Comparison of ENCODE assay signal across 7 mouse cellular contexts in the genomic region with DNA sequence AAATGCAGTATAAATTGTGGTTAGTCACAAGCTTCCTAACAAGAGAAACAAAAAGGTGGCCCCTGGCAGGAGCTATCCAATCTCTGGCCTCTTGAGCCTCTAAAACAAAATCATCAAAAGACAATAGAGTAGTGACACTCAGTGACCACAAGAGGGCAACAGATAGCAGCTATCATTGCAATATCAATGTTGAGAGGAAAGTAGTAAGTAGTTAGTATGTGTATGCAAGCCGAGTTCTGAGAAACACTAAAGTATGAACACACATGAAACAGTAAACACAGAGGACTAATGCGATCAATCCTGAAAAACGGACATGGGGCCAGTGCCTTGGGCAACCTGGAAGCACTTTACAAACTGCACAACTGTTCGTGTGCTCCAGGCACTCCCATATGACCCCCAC. TPM values are rescaled to one million over a fixed set of nuclear protein-coding genes. Genes with fewer than 3 reads are reported as not detected.
DNase-seq lines count a peak whose midpoint lies in the region; ATAC-seq and TF ChIP-seq lines count a peak whose summit lies in the region.

No protein-coding gene starts in this region.

- H3K4me3 ChIP-seq in kidney, embryonic 14.5 days (ENCODE audit: low read length) = no peak overlapping the region
- H3K4me3 ChIP-seq in kidney, embryonic 15.5 days (replicated peaks) = no peak overlapping the region
- H3K4me3 ChIP-seq in E14TG2a.4 (replicated peaks; ENCODE audit: low read length) = no peak overlapping the region
- H3K4me3 ChIP-seq in midbrain, postnatal 0 days (ENCODE audit: low read depth, low read length) = no peak overlapping the region

- peak; percentile 74 for DNase-seq in ZHBTc4 (ENCODE audit: low read depth, low spot score)
- DNase-seq in heart, postnatal 4 days = peak; percentile 31
- DNase-seq in midbrain, postnatal 0 days (ENCODE audit: low spot score) = peak; percentile 78
- DNase-seq in urinary bladder, postnatal 36 days (ENCODE audit: low spot score in 2 of 2) = no peak

- no peak overlapping the region for H3K4me2 ChIP-seq in kidney, embryonic 14.5 days (replicated peaks; ENCODE audit: low read depth, low read length)
- H3K4me2 ChIP-seq in kidney, embryonic 15.5 days = no peak overlapping the region
- H3K4me2 ChIP-seq in midbrain, postnatal 0 days (ENCODE audit: low read depth, low read length, poor library complexity, severe bottlenecking) = no peak overlapping the region

- peak; percentile 75 for TF ChIP-seq CTCF in E14TG2a.4 (conservative IDR thresholded peaks at IDR 0.05; ENCODE audit: low read length)
- TF ChIP-seq CTCF in midbrain, postnatal 0 days (IDR thresholded peaks at IDR 0.05) = peak; percentile 93

- ATAC-seq in kidney, embryonic 14.5 days (ENCODE audit: low FRiP score, low TSS enrichment) = 0 out of 2 replicates have a peak, but pooled peaks have one; percentile 41
- no peak for ATAC-seq in kidney, embryonic 15.5 days (replicated peaks; ENCODE audit: low FRiP score)
- ATAC-seq in midbrain, postnatal 0 days (ENCODE audit: low FRiP score) = 0 out of 2 replicates have a peak, but pooled peaks have one; percentile 16

- H3K36me3 ChIP-seq in kidney, embryonic 14.5 days (ENCODE audit: control insufficient read depth, insufficient read depth, low read length) = peaks cover 29% of the 10 kb centered on the region
- H3K36me3 ChIP-seq in kidney, embryonic 15.5 days = peaks cover 43% of the 10 kb centered on the region
- H3K36me3 ChIP-seq in E14TG2a.4 (ENCODE audit: insufficient read depth, low read length) = peaks cover 74% of the 10 kb centered on the region
- peaks cover 20% of the 10 kb centered on the region for H3K36me3 ChIP-seq in midbrain, postnatal 0 days (ENCODE audit: insufficient read depth, low read length)

- no peak overlapping the region for H3K27ac ChIP-seq in kidney, embryonic 14.5 days (ENCODE audit: low read depth, low read length)
- no peak overlapping the region for H3K27ac ChIP-seq in kidney, embryonic 15.5 days
- H3K27ac ChIP-seq in midbrain, postnatal 0 days (ENCODE audit: low read depth, low read length) = no peak overlapping the region

- no peak overlapping the region for H3K9ac ChIP-seq in kidney, embryonic 14.5 days (ENCODE audit: low read depth, low read length)
- H3K9ac ChIP-seq in kidney, embryonic 15.5 days = no peak overlapping the region
- H3K9ac ChIP-seq in midbrain, postnatal 0 days (replicated peaks; ENCODE audit: low read length, poor library complexity, severe bottlenecking) = no peak overlapping the region

- H3K4me1 ChIP-seq in kidney, embryonic 14.5 days (ENCODE audit: control insufficient read depth, insufficient read depth, low read length) = no peaks in the 10 kb centered on the region
- no peaks in the 10 kb centered on the region; the same call in 1 of the 2 replicates for H3K4me1 ChIP-seq in kidney, embryonic 15.5 days
- peaks cover 73% of the 10 kb centered on the region for H3K4me1 ChIP-seq in E14TG2a.4 (replicated peaks; ENCODE audit: low read depth, low read length)
- no peaks in the 10 kb centered on the region for H3K4me1 ChIP-seq in midbrain, postnatal 0 days (ENCODE audit: insufficient read depth, low read length)

- no peaks in the 10 kb centered on the region for H3K27me3 ChIP-seq in kidney, embryonic 14.5 days (ENCODE audit: control insufficient read depth, insufficient read depth, low read length)
- H3K27me3 ChIP-seq in kidney, embryonic 15.5 days = no peaks in the 10 kb centered on the region
- no peaks in the 10 kb centered on the region for H3K27me3 ChIP-seq in E14TG2a.4 (ENCODE audit: insufficient read depth, low read length)
- H3K27me3 ChIP-seq in midbrain, postnatal 0 days (ENCODE audit: insufficient read depth, low read length) = no peaks in the 10 kb centered on the region

- 38% methylated on average over 4 of the region's 4 CpGs for WGBS in kidney, embryonic 14.5 days
- 38% methylated on average over 4 of the region's 4 CpGs for WGBS in kidney, embryonic 15.5 days
- 38% methylated on average over 4 of the region's 4 CpGs for WGBS in midbrain, postnatal 0 days

- H3K9me3 ChIP-seq in kidney, embryonic 14.5 days (ENCODE audit: control insufficient read depth, low read length) = no peaks in the 10 kb centered on the region
- no peaks in the 10 kb centered on the region for H3K9me3 ChIP-seq in kidney, embryonic 15.5 days (replicated peaks)
- no peaks in the 10 kb centered on the region for H3K9me3 ChIP-seq in E14TG2a.4 (ENCODE audit: low read length)
- H3K9me3 ChIP-seq in midbrain, postnatal 0 days (ENCODE audit: low read length) = no peaks in the 10 kb centered on the region

RNA-seq across cellular contexts. Expression of gene Ralbp1, which starts 20.9 kb away (rescaled TPM):
- 61.3 and 76.6 TPM in 2 replicates for polyA plus RNA-seq in kidney, embryonic 14.5 days (2014; fragmentation: Nextera tagmentation; extraction: Ambion mirVana)
- polyA plus RNA-seq in kidney, embryonic 15.5 days (2015; fragmentation: Nextera tagmentation; extraction: Ambion mirVana) = 66.0 and 70.2 TPM in 2 replicates
- total RNA-seq in heart, postnatal 4 days (2021) = 10 to 100 TPM; 29.3 to 33.4 TPM
- 32.9 and 42.0 TPM in 2 replicates for total RNA-seq in midbrain, postnatal 0 days (2014; rRNA removed)
- polyA plus RNA-seq in midbrain, postnatal 0 days (2015; fragmentation: Nextera tagmentation; extraction: Ambion mirVana) = 50.0 and 55.8 TPM in 2 replicates

Comparison
In these comparisons a context has a peak if more than half of its experiments do, and no peak if none do; other contexts are left out.
1. DNase-seq: peak in ZHBTc4 (single experiment), heart, postnatal 4 days (single experiment) and midbrain, postnatal 0 days (single experiment); none in urinary bladder, postnatal 36 days (0 of 2).